Mouse (Mus musculus): ENCODE results near the gene Tspoap1.

DNA sequence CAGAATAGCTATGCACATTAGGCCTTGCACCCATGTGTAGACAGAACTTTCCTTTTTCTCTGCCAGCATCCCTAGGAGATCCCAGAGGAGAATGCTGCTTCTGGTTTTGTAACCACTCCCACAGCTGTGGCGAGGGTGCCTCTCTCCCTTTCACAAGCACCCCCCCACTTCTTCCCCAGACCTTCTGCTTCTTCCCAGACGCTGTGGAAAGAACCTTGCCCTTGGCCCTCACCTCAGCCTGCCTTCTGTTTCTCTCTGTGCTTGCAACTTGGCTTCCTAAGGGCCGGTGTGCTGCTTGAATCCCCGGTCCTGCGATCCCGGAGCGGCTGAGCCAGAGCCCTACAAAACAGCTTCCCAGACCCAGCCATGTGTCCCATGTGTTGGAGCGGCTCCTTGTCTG, 9.3 kb upstream of the Tspoap1 start:
- TF ChIP-seq CTCF (IDR thresholded peaks at IDR 0.05; ENCODE audit: extremely low read depth, insufficient read length, insufficient replicate concordance, low read depth, low read length), result no peak
- TF ChIP-seq POLR2A (IDR thresholded peaks at IDR 0.05; ENCODE audit: low read depth, low read length), result no peak

All from small intestine, adult 2 months (tissue).